Mouse (Mus musculus) kidney, postnatal 36 days (tissue): ENCODE data around the gene Slc35b4.
A peak's percentile ranks its signal among the peaks of the same experiment; 100 is the strongest.

ENCODE experiments used
- DNase-seq, 2 experiments: peaks; one replicate each; pipeline ENCODE4 v3.0.0; 2021 to 2022; ENCODE audit warnings: mixed read lengths in 2 of 2

The Slc35b4 gene

DNA sequence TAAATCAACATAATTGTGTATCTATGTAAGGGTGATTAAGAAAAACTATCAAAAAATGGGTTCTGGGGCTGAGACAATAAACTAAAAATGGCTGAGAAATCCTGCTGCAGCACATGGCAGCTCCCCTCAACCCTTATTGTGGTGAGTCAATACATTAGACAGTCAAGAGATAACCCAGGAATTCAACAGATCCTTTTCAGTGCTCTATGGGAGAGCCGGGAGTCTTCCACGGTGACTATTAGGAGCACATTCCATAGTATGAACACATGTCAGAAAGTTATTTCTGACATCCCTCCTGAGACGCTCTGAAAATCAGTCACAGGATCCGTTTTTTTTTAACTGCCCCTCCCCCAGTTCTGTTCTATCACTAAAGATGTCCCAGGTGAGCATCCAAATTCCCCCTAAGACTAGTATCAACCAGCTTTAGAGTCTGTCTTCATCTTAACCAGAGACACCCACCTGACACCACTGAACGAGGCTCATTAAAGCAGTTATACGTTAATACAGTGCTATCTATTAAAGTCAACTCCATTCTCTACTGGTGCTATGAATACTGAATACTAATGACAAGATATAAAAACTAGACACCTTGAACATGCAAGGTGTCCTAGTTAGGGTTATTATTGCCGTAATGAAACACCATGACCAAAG lies 5.9 kb downstream of the Slc35b4 start:
- no peak for DNase-seq

DNA sequence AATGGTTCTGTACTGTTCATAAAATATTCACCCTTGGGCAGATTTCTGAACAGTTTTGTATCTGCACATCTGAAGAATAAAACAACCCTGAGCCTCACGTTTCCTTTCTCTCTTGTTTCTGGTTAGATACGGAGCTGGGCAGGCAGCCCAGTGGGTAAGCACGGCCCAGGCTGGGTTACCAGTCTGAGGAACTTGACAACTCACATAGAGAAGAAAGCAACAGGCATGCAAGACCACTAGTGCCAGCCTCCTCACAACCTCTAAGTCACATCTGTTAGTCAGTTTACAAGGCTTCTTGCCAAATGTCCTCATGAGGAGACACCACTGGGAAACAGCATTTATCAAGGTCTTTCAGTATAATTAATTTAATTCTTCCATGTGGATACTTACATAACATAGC lies 8.1 kb downstream of the Slc35b4 start:
- DNase-seq: no peak

- DNase-seq: no peak
Observed at GRCm38 (mm10) chr6:34163014-34163413, 13.9 kb downstream of the Slc35b4 start.

DNA sequence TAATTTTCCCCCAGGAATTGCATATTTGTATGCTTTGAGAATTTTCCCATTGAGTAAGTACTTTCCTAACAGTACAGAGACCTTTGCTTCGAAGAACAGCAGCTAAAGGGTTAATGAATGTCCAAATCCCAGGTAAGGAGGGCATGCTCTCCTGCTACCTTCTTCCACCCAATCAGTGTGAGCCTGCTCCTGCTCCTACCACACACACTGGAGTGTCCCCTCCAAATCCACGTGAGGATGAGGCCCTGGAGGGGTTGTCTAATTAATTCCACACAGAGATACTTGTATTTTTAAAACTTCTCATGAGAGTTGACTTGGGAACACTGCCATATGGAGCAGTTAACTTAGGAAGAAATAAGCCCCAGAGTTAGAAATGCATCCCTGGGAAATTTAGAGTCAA lies 14.3 kb downstream of the Slc35b4 start:
- DNase-seq: peak; percentile 54 to 67

DNA sequence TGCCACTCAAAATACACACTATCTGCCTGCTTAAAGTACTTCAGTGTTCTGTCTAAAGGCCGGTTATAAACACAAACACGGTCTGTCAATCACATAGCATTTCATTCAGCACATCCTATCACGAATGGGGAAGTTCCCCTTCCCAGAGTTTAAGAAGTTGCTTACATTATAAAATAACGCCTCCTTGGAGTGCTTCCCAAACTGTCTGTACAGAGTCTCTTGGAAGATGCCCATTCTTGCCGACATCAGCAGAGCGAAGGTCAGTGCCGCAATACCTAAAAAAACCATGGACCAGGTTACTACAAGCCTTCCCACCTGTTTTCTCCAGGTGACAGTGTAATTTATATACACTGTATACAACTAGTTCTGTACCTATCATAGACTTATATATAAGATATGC lies 15.4 kb downstream of the Slc35b4 start:
- DNase-seq: peak; percentile 57 to 74

DNA sequence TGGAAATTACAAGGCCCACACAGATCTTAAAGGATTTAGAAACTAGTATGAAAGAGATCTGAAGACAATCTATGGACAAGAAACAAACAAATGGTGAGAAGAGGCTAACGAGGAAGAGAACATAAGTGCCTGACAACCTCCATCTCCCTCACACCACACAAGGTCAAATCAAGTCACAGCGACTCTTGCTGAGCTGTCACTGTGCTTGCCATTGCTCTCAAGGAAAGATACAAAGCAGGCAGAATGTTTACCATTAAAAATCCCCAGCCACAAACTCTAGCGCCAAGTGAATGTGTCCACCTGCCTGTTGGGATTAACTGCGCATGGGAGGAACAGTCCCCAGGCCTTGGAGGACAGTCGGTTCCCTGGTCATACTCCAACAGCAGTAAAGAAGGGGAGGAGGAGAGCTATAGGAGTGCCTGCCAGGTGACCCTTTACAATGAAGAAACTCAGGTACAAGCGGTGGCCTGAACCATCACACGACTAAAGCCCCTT lies 16.0 kb downstream of the Slc35b4 start:
- no peak for DNase-seq

GRCm38 (mm10) chr6:34159998-34160815 lies 16.7 kb downstream of the Slc35b4 start:
- DNase-seq: no peak

GRCm38 (mm10) chr6:34156841-34157748 lies 19.8 kb downstream of the Slc35b4 start:
- DNase-seq: no peak

DNA sequence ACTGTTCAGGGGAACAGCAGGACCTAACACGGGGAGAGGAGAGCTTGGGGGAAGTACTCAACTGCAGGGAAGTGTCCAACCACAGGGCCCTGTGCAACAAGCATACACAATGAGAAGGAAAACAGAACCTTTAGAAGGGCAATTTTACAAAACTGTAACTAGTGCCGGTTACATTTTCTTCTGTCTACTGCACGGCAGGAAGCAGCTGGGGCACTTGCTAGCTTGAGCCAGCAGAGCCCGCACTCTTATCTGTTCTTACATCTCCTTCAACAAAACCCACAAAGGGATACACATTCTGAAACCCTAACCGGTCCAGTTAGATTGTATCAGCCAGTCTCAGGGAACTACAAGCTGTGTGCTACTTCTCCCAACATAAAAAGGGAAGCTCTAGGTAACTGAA lies 20.9 kb downstream of the Slc35b4 start:
- peak; percentile 47 to 64 for DNase-seq

DNA sequence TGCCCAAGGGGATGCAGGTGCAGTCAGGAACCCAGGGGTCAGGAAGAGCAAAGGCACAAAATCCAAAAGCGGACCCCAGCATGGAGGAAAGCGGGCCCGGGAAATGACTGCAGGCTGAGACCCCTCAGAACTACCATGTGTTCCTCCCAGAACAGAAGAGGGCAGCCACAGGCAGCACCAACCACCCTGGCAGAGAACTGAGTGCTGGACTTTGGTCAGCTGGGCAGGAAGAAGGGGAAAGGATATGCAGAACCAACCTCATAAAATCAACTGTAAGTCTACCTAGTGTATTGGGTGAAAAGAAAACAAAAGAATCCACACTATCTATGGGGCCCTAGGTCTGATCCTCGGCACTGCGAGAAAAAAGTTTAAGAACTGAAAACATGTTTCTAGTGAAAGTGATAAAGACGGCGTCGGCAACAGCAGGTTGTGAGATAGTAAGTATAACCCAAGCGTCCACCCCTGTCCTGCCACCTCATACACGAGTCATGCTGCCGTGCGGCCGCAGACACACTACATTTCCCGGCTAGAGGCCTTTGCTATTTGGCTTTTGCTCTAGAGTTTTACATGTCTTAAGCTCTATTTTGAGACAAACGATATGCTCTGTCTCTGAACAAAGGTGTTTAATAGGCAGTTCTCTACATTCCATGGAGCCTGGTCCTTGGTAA lies 21.6 kb downstream of the Slc35b4 start:
- DNase-seq: peak; percentile 73 to 74

DNA sequence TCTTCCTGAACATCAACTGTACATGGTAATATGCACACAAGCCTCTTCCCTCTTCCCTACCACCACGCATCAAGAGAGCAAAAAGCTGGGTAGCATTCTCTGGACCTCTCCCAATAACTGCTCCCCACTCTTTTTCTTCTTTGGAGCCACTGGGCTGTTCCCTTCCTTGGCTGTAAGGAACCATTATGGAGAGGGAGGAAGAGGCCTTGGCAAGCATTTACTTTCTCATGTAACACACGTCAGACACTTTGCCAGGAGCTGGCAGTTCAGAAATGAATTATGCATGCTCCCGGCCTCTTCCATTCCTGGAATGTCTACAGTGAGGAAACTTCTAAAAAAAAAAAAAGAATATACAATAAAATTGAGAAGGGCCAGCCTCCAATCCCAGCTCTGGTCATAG lies 22.7 kb downstream of the Slc35b4 start:
- DNase-seq: peak; percentile 64 to 69

DNA sequence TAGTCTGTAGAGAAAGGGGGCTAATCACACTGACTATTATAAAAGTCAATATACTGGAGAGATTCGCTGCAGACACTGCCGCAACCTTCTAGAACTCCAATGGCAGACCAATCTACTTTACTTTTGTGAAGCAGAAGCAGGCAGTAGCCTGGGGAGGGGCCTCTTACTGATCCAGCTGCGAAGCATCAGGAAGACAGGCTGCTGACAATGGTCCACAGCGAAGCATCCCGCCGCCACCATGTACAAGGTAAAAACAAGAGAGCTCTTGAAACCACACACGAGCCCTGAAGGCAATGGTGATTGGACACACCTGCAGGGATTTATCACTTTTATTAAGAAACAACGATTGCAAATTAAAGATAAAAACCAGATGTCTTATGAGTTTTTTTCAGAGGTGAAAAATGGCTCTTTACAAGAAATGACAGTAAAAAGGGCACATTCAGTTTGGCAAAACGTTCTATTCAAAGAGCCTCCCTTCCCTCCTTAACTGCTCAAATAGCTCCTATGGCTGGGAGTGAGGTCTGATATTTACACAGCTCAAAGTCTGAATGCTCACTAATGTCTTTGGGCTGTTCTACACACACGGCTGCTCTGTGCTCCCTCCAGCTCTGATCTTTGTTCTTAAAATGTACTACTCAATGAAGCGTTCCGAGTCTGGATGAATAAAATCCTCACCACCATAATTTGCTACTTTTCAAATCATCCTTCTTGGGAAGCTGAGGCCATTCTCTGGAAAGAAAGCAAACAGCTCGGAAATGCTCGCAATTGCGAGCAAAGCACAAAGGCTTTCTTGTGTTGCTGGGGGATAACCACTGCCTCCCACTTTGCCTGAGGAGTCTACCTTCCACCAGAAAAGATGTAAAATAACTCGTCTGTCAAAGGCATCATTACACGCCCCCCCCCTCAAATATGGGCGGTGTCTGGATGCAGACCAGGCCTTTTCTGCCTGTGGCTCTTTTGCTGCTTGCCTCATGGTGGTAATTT lies 23.6 kb downstream of the Slc35b4 start:
- DNase-seq: peak in 1 of 2 experiments; percentile 57

- no peak for DNase-seq
Observed at GRCm38 (mm10) chr6:34149821-34150220, 27.1 kb downstream of the Slc35b4 start.

GRCm38 (mm10) chr6:34149066-34149465 lies 27.8 kb downstream of the Slc35b4 start:
- no peak for DNase-seq

DNA sequence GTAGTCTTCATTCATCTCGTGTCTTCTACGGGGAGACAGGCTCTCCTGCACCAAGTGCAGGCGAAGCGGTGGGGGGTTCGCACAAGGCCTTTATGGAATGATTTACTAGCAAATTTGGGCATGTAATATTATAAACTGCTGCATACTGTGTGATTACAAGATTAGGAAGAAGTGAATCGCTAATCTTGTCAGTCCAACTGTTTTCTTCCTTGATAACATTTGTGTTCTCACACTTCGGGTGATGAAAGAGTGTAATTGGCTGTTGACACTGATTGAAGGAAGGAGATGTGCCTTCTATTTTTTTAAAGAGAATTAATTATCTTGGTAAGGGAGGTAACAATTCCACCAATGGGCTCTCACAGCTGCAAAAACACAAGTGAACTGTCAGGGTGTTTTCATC lies 28.3 kb downstream of the Slc35b4 start:
- no peak for DNase-seq

DNA sequence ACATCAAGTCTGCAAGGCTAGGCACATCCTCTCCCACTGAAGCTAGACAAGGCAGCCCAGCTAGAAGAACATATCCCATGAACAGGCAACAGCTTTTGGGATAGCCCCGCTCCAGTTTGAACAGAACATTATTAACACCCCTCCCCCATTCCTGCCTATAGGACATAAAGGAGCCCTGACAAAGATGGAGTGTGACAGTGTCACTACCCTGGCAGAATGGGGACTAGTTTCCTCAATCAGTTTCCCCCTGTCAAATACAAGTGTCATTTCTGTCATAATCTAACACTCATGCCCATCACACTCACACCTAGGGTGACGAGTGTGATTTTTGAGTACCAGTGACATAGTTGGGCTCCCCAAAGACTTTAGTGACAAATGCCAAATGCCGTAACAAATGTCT lies 28.9 kb downstream of the Slc35b4 start:
- no peak for DNase-seq

DNA sequence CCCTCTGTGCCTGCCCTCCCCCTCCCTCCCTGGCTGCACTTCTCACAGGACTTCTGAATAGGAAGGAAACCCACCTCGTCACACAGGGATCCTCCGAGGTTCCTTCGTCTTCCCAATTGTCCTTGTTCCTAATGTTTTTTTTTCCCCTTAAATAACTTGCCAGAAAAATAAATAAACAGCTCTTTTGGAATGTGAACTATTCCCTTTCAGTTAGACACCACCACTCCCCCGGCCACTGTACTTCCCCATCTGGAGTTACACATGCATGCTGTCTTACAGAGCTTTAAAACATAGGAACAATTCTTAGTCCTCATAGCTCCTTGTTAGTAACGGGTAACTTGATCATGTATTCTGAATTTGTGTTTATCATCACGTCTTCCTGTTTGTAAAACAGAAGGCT lies 30.9 kb downstream of the Slc35b4 start:
- peak in 1 of 2 experiments; percentile 24 for DNase-seq

- DNase-seq: no peak
Observed at GRCm38 (mm10) chr6:34142931-34143330, 34.0 kb downstream of the Slc35b4 start.

GRCm38 (mm10) chr6:34138366-34138765 lies 38.5 kb downstream of the Slc35b4 start:
- no peak for DNase-seq

- no peak for DNase-seq
Observed at GRCm38 (mm10) chr6:34132391-34132790, 44.5 kb downstream of the Slc35b4 start.

DNA sequence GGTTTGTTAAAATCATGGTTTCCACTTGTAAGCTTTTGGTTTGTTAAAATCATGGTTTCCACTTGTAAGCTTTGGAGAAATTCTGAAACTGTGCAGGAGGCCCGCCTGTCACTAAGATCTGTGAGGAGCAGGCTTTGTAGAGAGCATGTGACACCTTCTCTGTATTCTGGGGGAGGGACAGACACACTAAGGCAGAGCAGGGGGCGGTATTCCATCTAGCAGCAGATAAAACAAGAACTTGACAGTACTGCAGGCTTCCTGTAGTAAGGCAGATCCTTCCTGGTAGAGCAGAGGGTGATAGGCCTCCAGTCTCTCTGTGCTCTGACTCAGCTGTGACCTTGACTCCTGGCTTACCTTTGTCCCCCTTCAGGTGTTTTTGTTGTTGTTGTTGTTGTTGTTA lies 47.6 kb downstream of the Slc35b4 start:
- DNase-seq: no peak
